Mouse (Mus musculus): ENCODE results near the gene Trmt1. TPM values are rescaled to one million over a fixed set of nuclear protein-coding genes. Genes with fewer than 3 reads are reported as not detected.

Trmt1 gene
- polyA plus RNA-seq (2015; fragmentation: Nextera tagmentation; extraction: Ambion mirVana) = 47.6 and 51.6 TPM in 2 replicates

GRCm38 (mm10) chr8:84686191-84687002 is at the start of gene Trmt1:
Trmt1 (plus strand) TSS chr8:84686307.
- Histone ChIP-seq H3K36me3 (peaks cover 33% of the 10 kb centered on the region), H3K27ac (replicated peaks) (peak within 1 kb of the TSS; percentile 96), H3K27me3 (replicated peaks) (no peaks in the 10 kb centered on the region), H3K9me3 (no peaks in the 10 kb centered on the region), H3K9ac (peak within 1 kb of the TSS; percentile 100), H3K4me2 (peak within 1 kb of the TSS; percentile 82), H3K4me3 (peak within 1 kb of the TSS; percentile 100), H3K4me1 (peaks cover 66% of the 10 kb centered on the region)
- 8% methylated on average over 19 of the region's 20 CpGs for WGBS
- ATAC-seq (ENCODE audit: extremely low read depth, insufficient number of reproducible peaks, low FRiP score, low TSS enrichment) = peak; percentile 15; the same call in 1 of the 2 replicates

- Histone ChIP-seq H3K27me3 (replicated peaks) (no peaks in the 10 kb centered on the region; the same call in 1 of the 2 replicates), H3K27ac (replicated peaks) (0 out of 2 replicates have a peak overlapping the region, but pooled peaks have one; percentile 84)
- no peak for ATAC-seq (ENCODE audit: extremely low read depth, insufficient number of reproducible peaks, low FRiP score, low TSS enrichment)
Measured at GRCm38 (mm10) chr8:84637946-84638554, 48.1 kb upstream of the Trmt1 start.

GRCm38 (mm10) chr8:84638555-84639161 is 47.4 kb upstream of the Trmt1 start:
- Histone ChIP-seq H3K9me3 (no peaks in the 10 kb centered on the region), H3K4me3 (peak overlapping the region; percentile 63), H3K36me3 (no peaks in the 10 kb centered on the region), H3K4me1 (peaks cover 41% of the 10 kb centered on the region), H3K4me2 (peak overlapping the region; percentile 89), H3K27me3 (replicated peaks) (no peaks in the 10 kb centered on the region; the same call in 1 of the 2 replicates), H3K9ac (peak overlapping the region; percentile 88), H3K27ac (replicated peaks) (peak overlapping the region; percentile 84)
- under 1% methylated on average over 40 of the region's 52 CpGs for WGBS
- ATAC-seq (ENCODE audit: extremely low read depth, insufficient number of reproducible peaks, low FRiP score, low TSS enrichment) = peak; percentile 5; the same call in 1 of the 2 replicates

More at GRCm38 (mm10) chr8:84637946-84638554, 48.1 kb upstream of the Trmt1 start:
- Histone ChIP-seq H3K9ac (peak overlapping the region; percentile 88), H3K4me2 (peak overlapping the region; percentile 89), H3K36me3 (no peaks in the 10 kb centered on the region), H3K9me3 (no peaks in the 10 kb centered on the region), H3K4me1 (peaks cover 42% of the 10 kb centered on the region), H3K4me3 (peak overlapping the region; percentile 63)
- 45% methylated on average over 8 of the region's 8 CpGs for WGBS

- Histone ChIP-seq H3K27me3 (replicated peaks) (no peaks in the 10 kb centered on the region; the same call in 1 of the 2 replicates), H3K36me3 (no peaks in the 10 kb centered on the region), H3K4me1 (peaks cover 34% of the 10 kb centered on the region), H3K9ac (peak overlapping the region; percentile 88), H3K27ac (replicated peaks) (peak overlapping the region; percentile 84), H3K4me2 (peak overlapping the region; percentile 89), H3K9me3 (no peaks in the 10 kb centered on the region), H3K4me3 (peak overlapping the region; percentile 63)
- ATAC-seq (ENCODE audit: extremely low read depth, insufficient number of reproducible peaks, low FRiP score, low TSS enrichment) = peak; percentile 90
- under 1% methylated on average over 91 of the region's 106 CpGs for WGBS
Measured at GRCm38 (mm10) chr8:84639162-84640009, 46.7 kb upstream of the Trmt1 start.

- ATAC-seq (ENCODE audit: extremely low read depth, insufficient number of reproducible peaks, low FRiP score, low TSS enrichment) = no peak
- Histone ChIP-seq H3K4me3 (peak overlapping the region; percentile 63), H3K27me3 (replicated peaks) (no peaks in the 10 kb centered on the region), H3K27ac (replicated peaks) (peak overlapping the region; percentile 61; the same call in 1 of the 2 replicates), H3K9me3 (no peaks in the 10 kb centered on the region), H3K4me1 (peaks cover 30% of the 10 kb centered on the region), H3K4me2 (peak overlapping the region; percentile 89), H3K36me3 (no peaks in the 10 kb centered on the region), H3K9ac (peak overlapping the region; percentile 81)
- 34% methylated on average over 9 of the region's 9 CpGs for WGBS
Measured at GRCm38 (mm10) chr8:84640010-84640588, 46.0 kb upstream of the Trmt1 start.

GRCm38 (mm10) chr8:84640617-84641294 is 45.4 kb upstream of the Trmt1 start:
- Histone ChIP-seq H3K9me3 (no peaks in the 10 kb centered on the region), H3K36me3 (no peaks in the 10 kb centered on the region), H3K4me1 (peaks cover 24% of the 10 kb centered on the region), H3K4me2 (no peak overlapping the region), H3K9ac (no peak overlapping the region), H3K27ac (replicated peaks) (no peak overlapping the region), H3K4me3 (no peak overlapping the region), H3K27me3 (replicated peaks) (no peaks in the 10 kb centered on the region)
- WGBS = 69% methylated on average over 7 of the region's 7 CpGs
- ATAC-seq (ENCODE audit: extremely low read depth, insufficient number of reproducible peaks, low FRiP score, low TSS enrichment) = no peak

GRCm38 (mm10) chr8:84641578-84642361 is 44.3 kb upstream of the Trmt1 start:
- no peak overlapping the region for H3K27ac ChIP-seq (replicated peaks)
- 56% methylated on average over 1 of the region's 1 CpGs for WGBS
- no peak overlapping the region for H3K9ac ChIP-seq

GRCm38 (mm10) chr8:84643019-84643418 is 43.1 kb upstream of the Trmt1 start:
- 64% methylated on average over 5 of the region's 5 CpGs for WGBS
- ATAC-seq (ENCODE audit: extremely low read depth, insufficient number of reproducible peaks, low FRiP score, low TSS enrichment) = no peak

More at GRCm38 (mm10) chr8:84641578-84642361, 44.3 kb upstream of the Trmt1 start:
- no peak for ATAC-seq (ENCODE audit: extremely low read depth, insufficient number of reproducible peaks, low FRiP score, low TSS enrichment)
- Histone ChIP-seq H3K36me3 (no peaks in the 10 kb centered on the region), H3K4me2 (no peak overlapping the region), H3K9me3 (no peaks in the 10 kb centered on the region), H3K4me3 (no peak overlapping the region), H3K4me1 (peaks cover 15% of the 10 kb centered on the region), H3K27me3 (replicated peaks) (no peaks in the 10 kb centered on the region)

GRCm38 (mm10) chr8:84646800-84647199 is 39.3 kb upstream of the Trmt1 start:
- H3K4me2 ChIP-seq = peak overlapping the region; percentile 66
- no peaks in the 10 kb centered on the region for H3K9me3 ChIP-seq
- peak overlapping the region; percentile 38; the same call in 1 of the 2 replicates for H3K4me3 ChIP-seq
- peak overlapping the region; percentile 55 for H3K27ac ChIP-seq (replicated peaks)
- WGBS = 48% methylated on average over 6 of the region's 6 CpGs
- no peaks in the 10 kb centered on the region for H3K36me3 ChIP-seq
- peaks cover 18% of the 10 kb centered on the region for H3K4me1 ChIP-seq
- no peaks in the 10 kb centered on the region for H3K27me3 ChIP-seq (replicated peaks)
- no peak for ATAC-seq (ENCODE audit: extremely low read depth, insufficient number of reproducible peaks, low FRiP score, low TSS enrichment)
- 0 out of 2 replicates have a peak overlapping the region, but pooled peaks have one; percentile 59 for H3K9ac ChIP-seq

More at GRCm38 (mm10) chr8:84643019-84643418, 43.1 kb upstream of the Trmt1 start:
- no peaks in the 10 kb centered on the region for H3K27me3 ChIP-seq (replicated peaks)
- H3K4me3 ChIP-seq = no peak overlapping the region
- H3K9ac ChIP-seq = peak overlapping the region; percentile 14; the same call in 1 of the 2 replicates
- no peaks in the 10 kb centered on the region for H3K36me3 ChIP-seq
- peaks cover 24% of the 10 kb centered on the region for H3K4me1 ChIP-seq
- no peak overlapping the region for H3K27ac ChIP-seq (replicated peaks)
- no peaks in the 10 kb centered on the region for H3K9me3 ChIP-seq
- H3K4me2 ChIP-seq = no peak overlapping the region

Measured in heart, embryonic 13.5 days (tissue).